Mouse (Mus musculus): ENCODE measurements around the gene Mb.

Mb gene

DNA sequence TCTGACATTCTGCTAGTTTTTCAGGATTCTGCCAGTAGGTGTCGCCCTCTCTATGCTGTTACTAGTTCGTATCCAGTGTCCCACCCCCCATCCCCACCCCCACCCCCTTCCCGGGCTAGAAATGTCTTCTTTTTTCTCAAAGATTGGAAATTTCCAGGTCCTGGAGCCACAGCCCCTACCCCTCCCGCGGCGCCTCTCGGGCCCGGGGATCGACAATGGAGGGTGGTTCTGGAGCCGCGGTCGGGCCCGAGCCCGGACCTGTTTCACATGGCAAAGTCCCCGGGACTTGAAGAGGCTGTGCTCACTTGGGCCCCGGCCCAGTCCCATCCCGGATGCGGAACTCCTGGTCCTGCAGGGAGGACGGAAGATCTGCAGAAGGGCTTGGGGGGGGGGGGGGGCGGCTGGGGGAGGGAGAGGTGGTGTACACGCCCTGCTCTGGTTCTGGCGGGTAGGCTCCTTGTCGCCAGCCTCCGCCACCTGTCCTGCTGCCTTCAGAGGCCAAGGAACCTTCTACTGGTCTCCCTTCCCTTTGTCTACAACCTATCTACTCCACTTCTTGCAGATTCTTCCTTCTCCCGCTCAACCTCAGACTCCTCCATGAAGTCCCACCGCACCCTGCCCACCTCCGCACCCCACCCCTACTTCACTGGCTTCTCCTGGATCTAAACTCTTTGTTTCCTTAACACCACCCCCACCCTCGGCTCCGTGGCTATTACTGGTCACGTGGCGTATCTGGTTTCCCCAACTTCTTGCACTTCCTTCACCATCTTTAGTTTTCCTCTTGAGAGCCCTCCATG lies 76.4 kb downstream of the Mb start:
- peak; percentile 63 to 80 for DNase-seq

DNA sequence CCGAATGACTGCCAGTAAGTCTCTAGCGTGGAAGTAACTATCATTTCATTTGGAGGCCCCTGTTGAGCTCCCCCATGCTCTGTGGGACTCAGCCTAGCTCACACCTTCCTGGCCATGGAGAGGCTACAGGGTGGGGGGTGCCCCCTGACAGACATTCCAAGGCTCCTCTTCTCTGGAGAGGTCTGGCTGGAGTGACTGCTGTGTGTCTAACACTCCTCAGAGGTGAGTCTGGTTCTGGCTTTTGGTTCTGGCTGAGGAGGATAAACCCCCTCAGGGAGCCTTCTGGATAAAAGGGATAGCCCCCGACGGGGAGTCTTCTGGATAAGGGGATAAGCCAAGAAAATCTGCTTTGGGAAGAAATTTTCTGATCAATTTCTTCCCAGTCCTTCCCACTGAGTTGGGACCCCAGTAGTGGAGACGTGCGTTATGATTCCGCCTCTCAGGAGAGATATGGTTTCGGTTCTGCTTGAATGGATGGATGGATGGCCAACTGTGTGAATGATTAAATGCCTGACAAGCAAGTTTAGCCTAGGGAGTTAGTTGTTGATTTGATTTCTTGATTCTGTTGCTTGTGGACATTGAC lies 77.1 kb downstream of the Mb start:
- no peak for DNase-seq

DNA sequence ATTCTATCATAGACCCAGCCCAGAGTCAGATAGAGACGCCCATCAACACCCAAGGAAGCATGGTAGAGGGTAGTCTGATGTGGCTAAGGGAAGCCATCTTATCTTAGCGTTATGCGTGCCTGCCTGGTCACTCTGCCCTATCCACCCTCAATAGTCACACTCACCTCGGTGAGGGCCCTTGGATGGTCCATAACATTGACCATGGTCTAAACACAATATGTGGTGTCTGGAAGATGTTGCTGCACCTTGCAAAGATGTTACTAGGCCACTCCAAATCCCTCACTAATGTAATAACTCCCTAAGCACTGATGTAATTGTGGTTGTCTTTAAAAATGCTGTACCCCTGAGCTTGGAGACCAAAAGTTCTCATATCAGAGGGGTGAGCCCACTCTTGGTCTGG lies 77.8 kb downstream of the Mb start:
- DNase-seq, result no peak
